Mouse (Mus musculus): ENCODE measurements around the gene Tgds.

DNA sequence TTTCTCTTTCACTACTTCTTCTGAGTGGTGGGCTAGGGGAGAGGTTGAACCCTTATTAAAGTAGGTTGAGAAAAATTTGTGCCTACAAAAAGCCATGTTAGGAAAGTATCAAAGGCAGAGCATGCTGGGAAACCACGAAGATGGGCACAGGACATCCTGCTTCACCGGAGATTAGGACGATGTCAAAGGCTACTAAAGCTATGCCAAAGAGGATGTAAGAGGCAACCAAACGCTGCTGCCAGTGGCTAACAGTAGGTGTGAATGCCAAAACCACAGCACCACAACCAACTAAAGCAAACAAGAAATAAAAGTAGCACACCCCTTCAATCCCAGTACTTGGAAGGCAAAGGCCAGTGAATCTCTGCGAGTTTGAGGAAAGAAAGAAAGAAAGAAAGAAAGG is 8.4 kb downstream of the Tgds start:
- TF ChIP-seq CTCF (IDR thresholded peaks at IDR 0.05; ENCODE audit: extremely low read depth, insufficient read depth, insufficient read length, insufficient replicate concordance) (no peak), POLR2A (IDR thresholded peaks at IDR 0.05; ENCODE audit: low read depth, low read length) (no peak)

Data from spleen, adult 2 months (tissue).